Mouse (Mus musculus): ENCODE data around the gene Syde2.
"Not testable (repeated sequence)": the region's sequence is repeated elsewhere in the genome, so short reads cannot be mapped to it uniquely, and the experiment has no call there.

Gene Syde2

GRCm38 (mm10) chr3:145987268-145987969 lies at the start of gene Syde2:
Gene Syde2 (plus strand): TSS chr3:145987870.
- peak; percentile 90 to 96 for DNase-seq

GRCm38 (mm10) chr3:145938405-145939349 lies 49.0 kb upstream of the Syde2 start:
- peak in 1 of 2 experiments; percentile 13 for DNase-seq

- no peak for DNase-seq
These were observed 48.3 kb upstream of the Syde2 start for GRCm38 (mm10) chr3:145939402-145939801.

GRCm38 (mm10) chr3:145939971-145940370 lies 47.7 kb upstream of the Syde2 start:
- DNase-seq = no peak

- peak; percentile 73 to 85 for DNase-seq
These were observed 45.7 kb upstream of the Syde2 start for GRCm38 (mm10) chr3:145941971-145942370.

- no peak for DNase-seq
These were observed 43.3 kb upstream of the Syde2 start for GRCm38 (mm10) chr3:145944348-145944747.

- DNase-seq = no peak
These were observed 41.8 kb upstream of the Syde2 start for GRCm38 (mm10) chr3:145945904-145946303.

GRCm38 (mm10) chr3:145946654-145947053 lies 41.0 kb upstream of the Syde2 start:
- DNase-seq = no peak

- DNase-seq = no peak
These were observed 40.0 kb upstream of the Syde2 start for GRCm38 (mm10) chr3:145947539-145948204.

GRCm38 (mm10) chr3:145950034-145950814 lies 37.4 kb upstream of the Syde2 start:
- DNase-seq = peak; percentile 55 to 70

GRCm38 (mm10) chr3:145950815-145951130 lies 36.9 kb upstream of the Syde2 start:
- no peak for DNase-seq

- no peak for DNase-seq
These were observed 36.1 kb upstream of the Syde2 start for GRCm38 (mm10) chr3:145951287-145952165.

GRCm38 (mm10) chr3:145952945-145953344 lies 34.7 kb upstream of the Syde2 start:
- no peak for DNase-seq

GRCm38 (mm10) chr3:145953411-145953810 lies 34.3 kb upstream of the Syde2 start:
- DNase-seq = no peak

GRCm38 (mm10) chr3:145959824-145960223 lies 27.8 kb upstream of the Syde2 start:
- DNase-seq = no peak

- peak; percentile 33 to 62 for DNase-seq
These were observed 25.3 kb upstream of the Syde2 start for GRCm38 (mm10) chr3:145962411-145962810.

GRCm38 (mm10) chr3:145963101-145964017 lies 24.3 kb upstream of the Syde2 start:
- DNase-seq = peak; percentile 55 to 66

GRCm38 (mm10) chr3:145964018-145964387 lies 23.7 kb upstream of the Syde2 start:
- DNase-seq = no peak

- DNase-seq = peak; percentile 59 to 82
These were observed 23.2 kb upstream of the Syde2 start for GRCm38 (mm10) chr3:145964473-145964872.

- DNase-seq = not testable (repeated sequence)
These were observed 22.1 kb upstream of the Syde2 start for GRCm38 (mm10) chr3:145965583-145965982.

Measured in kidney, postnatal 25 days (tissue).